Mouse (Mus musculus) neutrophil, adult 83 days (primary cell): ENCODE measurements around the gene Abhd2. TPM values are rescaled to one million over a fixed set of nuclear protein-coding genes. Genes with fewer than 3 reads are reported as not detected.

Experiments
- total RNA-seq, 2 experiments: library from RNA; stranded (reverse); gene quantifications; one replicate each; pipeline ENCODE4 v1.2.4; 2023

Abhd2 gene
- 10 to 100 TPM; 63.3 to 72.7 TPM for total RNA-seq

DNA sequence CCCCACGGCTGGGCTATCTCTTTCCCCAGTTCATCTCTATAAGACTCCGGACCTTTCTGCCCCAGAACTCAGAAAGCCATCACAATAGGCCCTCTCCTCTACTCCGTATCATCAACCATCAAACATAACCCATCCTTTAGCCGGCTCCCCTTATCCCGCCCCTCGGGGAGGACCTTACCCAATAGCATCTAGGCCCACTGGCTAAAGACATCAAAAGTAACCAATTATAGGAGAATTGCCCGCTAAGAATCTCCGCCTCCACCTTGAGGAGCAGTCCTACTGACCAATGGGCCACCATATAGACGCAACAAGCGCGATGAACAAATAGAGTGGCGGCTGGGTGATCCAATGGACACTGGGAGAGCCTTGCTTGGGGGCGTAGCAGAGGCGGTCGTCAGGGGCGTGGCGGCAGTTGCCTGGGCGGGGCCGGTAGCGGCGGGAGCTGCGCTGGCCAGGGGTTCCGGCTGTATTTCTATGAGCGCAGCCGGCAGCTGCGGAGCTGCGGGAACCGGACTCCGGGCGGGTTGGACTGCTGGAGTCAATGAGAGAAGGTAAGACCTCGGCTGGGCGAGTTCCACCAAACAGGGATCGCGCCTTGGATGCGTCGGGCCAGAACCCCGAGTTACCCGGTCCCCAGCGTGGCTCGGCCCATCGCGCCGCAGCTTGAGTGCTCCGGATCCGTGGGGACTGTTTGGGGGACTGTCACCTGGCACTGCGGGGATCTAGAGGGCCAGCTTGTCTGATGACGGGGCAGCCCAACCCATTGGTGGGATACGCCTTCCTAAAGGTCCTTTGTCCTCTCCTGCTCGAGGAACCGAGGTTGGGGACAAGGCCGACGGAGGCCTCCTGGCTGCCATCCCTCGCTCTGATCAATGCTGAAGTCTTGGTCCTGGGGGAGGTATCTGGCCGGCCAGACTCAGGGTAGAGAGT, at the start of gene Abhd2:
TSS of gene Abhd2 (plus strand) at position 411 of the 930 bp plus-strand sequence.

DNA sequence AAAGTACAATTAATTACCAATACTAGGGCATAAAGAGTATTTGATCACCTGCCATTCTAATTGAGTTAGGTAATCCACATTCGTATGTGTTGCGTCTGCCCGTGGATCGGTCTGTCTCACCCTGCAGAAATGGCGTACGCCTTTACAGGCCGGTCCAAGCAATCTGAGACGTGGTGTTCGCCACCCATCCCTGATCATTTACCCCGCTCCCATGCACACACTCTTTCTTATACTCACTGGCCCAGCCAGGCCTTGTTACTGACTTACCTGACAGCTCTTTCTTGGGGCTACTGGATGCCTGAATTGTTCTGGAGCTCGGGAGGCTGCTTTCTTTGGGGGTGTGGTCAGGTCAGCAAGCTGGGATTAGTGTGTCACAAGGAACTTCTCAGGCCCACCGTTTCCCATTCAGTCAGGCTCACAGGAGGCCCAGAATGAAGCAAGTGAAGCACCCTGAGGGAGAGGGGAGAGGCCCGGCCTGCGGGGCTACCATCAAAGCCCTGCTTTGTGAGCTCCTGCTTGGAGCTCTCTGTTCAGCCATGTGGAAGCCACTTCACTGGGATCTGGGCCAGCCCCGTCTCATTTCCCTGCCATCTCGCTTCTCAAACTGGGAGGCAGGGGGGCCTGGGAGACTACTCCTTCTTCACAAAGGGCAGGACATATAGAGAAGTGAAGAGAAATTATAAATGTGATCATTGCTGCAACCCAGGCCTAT, 113.6 kb downstream of the Abhd2 start, which contains the start of gene Rlbp1:
TSS of gene Rlbp1 (minus strand) at position 627 of the 712 bp plus-strand sequence.

DNA sequence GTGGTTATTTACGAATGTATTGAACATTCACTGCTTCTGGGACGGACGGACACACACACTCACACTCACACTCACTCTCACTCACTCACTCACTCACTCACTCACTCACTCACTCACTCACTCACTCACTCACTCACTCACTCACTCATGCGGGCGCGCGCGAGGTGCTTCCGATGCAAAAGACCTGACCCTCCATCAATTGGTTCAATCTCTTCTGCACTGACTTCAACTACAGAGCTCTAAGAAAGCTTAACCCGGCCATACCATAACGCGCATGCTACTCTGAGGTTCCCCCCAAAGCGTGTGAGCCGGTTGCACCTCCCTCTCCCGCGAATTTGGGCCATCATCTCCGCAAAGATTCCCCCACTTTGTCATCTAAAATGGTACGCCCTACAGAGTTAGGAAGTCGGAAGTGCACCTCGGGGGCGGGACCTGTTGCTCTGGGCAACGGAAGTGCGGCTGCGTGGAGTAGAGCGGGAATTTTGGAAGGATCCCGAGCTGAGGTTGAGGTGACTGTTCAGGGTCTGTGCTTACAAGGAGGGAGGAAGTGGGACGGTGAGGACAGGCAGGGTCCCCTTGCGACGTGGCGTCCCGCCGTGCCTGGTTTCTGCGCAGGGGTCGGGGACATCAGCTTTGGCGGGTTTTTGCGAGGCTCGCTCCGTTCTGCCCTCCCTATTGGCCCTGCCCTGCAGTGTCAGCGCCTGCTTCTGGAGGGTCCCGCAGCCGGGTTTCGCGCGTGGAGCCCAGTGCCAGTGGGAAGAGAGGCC, 119.1 kb downstream of the Abhd2 start, which contains the start of gene Fanci:
TSS of gene Fanci (plus strand) at position 47 of the 767 bp plus-strand sequence.

Other genes starting within 250 kb of the Abhd2 start
- gene Acan, start 219.7 kb upstream of the Abhd2 start, total RNA-seq: under 1 TPM in 1 of 2 experiments, not detected in 1; 0.04 TPM
- not detected for gene Hapln3, start 142.2 kb upstream of the Abhd2 start, total RNA-seq
- 1 to 10 TPM; 7.2 to 9.3 TPM for gene Mfge8, start 124.1 kb upstream of the Abhd2 start, total RNA-seq
- gene Rlbp1, start 113.8 kb downstream of the Abhd2 start, total RNA-seq: not detected
- gene Fanci, start 118.7 kb downstream of the Abhd2 start, total RNA-seq: 10 to 100 TPM in 1 of 2 experiments, 1 to 10 TPM in 1; 9.5 to 13.3 TPM
- gene Polg, start 193.2 kb downstream of the Abhd2 start, total RNA-seq: 100 to 1,000 TPM in 1 of 2 experiments, 10 to 100 TPM in 1; 92.3 to 122 TPM